Mouse (Mus musculus): Measurements from ENCODE around the gene Cdkal1.

Cdkal1 gene

GRCm38 (mm10) chr13:29707620-29708019 is 147.9 kb downstream of the Cdkal1 start:
- DNase-seq (ENCODE audit: low read depth, low spot score) = no peak

GRCm38 (mm10) chr13:29701400-29701799 is 154.1 kb downstream of the Cdkal1 start:
- DNase-seq (ENCODE audit: low read depth, low spot score) = no peak

- DNase-seq (ENCODE audit: low read depth, low spot score) = no peak
Measured at GRCm38 (mm10) chr13:29699896-29700295, 155.6 kb downstream of the Cdkal1 start.

- no peak for DNase-seq (ENCODE audit: low read depth, low spot score)
Measured at GRCm38 (mm10) chr13:29698307-29698985, 157.0 kb downstream of the Cdkal1 start.

- DNase-seq (ENCODE audit: low read depth, low spot score) = no peak
Measured at GRCm38 (mm10) chr13:29697230-29697629, 158.2 kb downstream of the Cdkal1 start.

- DNase-seq (ENCODE audit: low read depth, low spot score) = no peak
Measured at GRCm38 (mm10) chr13:29690734-29691133, 164.7 kb downstream of the Cdkal1 start.

- DNase-seq (ENCODE audit: low read depth, low spot score) = no peak
Measured at GRCm38 (mm10) chr13:29688851-29689250, 166.6 kb downstream of the Cdkal1 start.

- no peak for DNase-seq (ENCODE audit: low read depth, low spot score)
Measured at GRCm38 (mm10) chr13:29687872-29688271, 167.6 kb downstream of the Cdkal1 start.

GRCm38 (mm10) chr13:29679479-29680186 is 175.8 kb downstream of the Cdkal1 start:
- DNase-seq (ENCODE audit: low read depth, low spot score) = no peak

- no peak for DNase-seq (ENCODE audit: low read depth, low spot score)
Measured at GRCm38 (mm10) chr13:29677559-29677958, 177.9 kb downstream of the Cdkal1 start.

- no peak for DNase-seq (ENCODE audit: low read depth, low spot score)
Measured at GRCm38 (mm10) chr13:29670626-29671025, 184.8 kb downstream of the Cdkal1 start.

- no peak for DNase-seq (ENCODE audit: low read depth, low spot score)
Measured at GRCm38 (mm10) chr13:29663908-29664307, 191.6 kb downstream of the Cdkal1 start.

GRCm38 (mm10) chr13:29655841-29656365 is 199.6 kb downstream of the Cdkal1 start:
- no peak for DNase-seq (ENCODE audit: low read depth, low spot score)

- no peak for DNase-seq (ENCODE audit: low read depth, low spot score)
Measured at GRCm38 (mm10) chr13:29653407-29653806, 202.1 kb downstream of the Cdkal1 start.

- DNase-seq (ENCODE audit: low read depth, low spot score) = no peak
Measured at GRCm38 (mm10) chr13:29652791-29653190, 202.7 kb downstream of the Cdkal1 start.

- no peak for DNase-seq (ENCODE audit: low read depth, low spot score)
Measured at GRCm38 (mm10) chr13:29650576-29651236, 204.8 kb downstream of the Cdkal1 start.

- DNase-seq (ENCODE audit: low read depth, low spot score) = no peak
Measured at GRCm38 (mm10) chr13:29649593-29649992, 205.9 kb downstream of the Cdkal1 start.

GRCm38 (mm10) chr13:29642226-29642625 is 213.2 kb downstream of the Cdkal1 start:
- DNase-seq (ENCODE audit: low read depth, low spot score) = no peak

GRCm38 (mm10) chr13:29641200-29641599 is 214.3 kb downstream of the Cdkal1 start:
- DNase-seq (ENCODE audit: low read depth, low spot score) = no peak

GRCm38 (mm10) chr13:29640186-29640585 is 215.3 kb downstream of the Cdkal1 start:
- DNase-seq (ENCODE audit: low read depth, low spot score) = no peak

GRCm38 (mm10) chr13:29638303-29638702 is 217.2 kb downstream of the Cdkal1 start:
- DNase-seq (ENCODE audit: low read depth, low spot score) = no peak

GRCm38 (mm10) chr13:29637788-29638187 is 217.7 kb downstream of the Cdkal1 start:
- DNase-seq (ENCODE audit: low read depth, low spot score) = no peak

Data from CD4-positive helper T cell, adult 2 months (primary cell).